Mouse (Mus musculus) ES-Bruce4 (cell line): ENCODE measurements around the gene Ddx23. TPM values are rescaled to one million over a fixed set of nuclear protein-coding genes. Genes with fewer than 3 reads are reported as not detected.

Experiments
- H3K27ac ChIP-seq: 2 replicates; pipeline ENCODE4 v1.5.1; 2012; ENCODE audit warnings: low read length, inconsistent platforms; ENCODE audit not compliant: insufficient read depth
- H3K27me3 ChIP-seq: 2 replicates; pipeline ENCODE4 v1.6.1; 2012; ENCODE audit warnings: mild to moderate bottlenecking, low read length, inconsistent platforms; ENCODE audit not compliant: control insufficient read depth, poor library complexity, insufficient read depth, severe bottlenecking
- H3K36me3 ChIP-seq: 2 replicates; pipeline ENCODE4 v1.6.1; 2012; ENCODE audit warnings: inconsistent platforms, mild to moderate bottlenecking, low read length, moderate library complexity; ENCODE audit not compliant: control insufficient read depth, poor library complexity, insufficient read depth, severe bottlenecking
- H3K4me1 ChIP-seq: one replicate; pipeline ENCODE4 v1.8.1; 2011; ENCODE audit warnings: low read length; ENCODE audit not compliant: control insufficient read depth, insufficient read depth
- H3K4me3 ChIP-seq: 2 replicates; pipeline ENCODE4 v1.5.1; 2011; ENCODE audit warnings: low read depth, mild to moderate bottlenecking, low read length
- H3K9ac ChIP-seq: 2 replicates; pipeline ENCODE4 v1.6.1; 2012; ENCODE audit warnings: low read depth, mild to moderate bottlenecking, inconsistent platforms; ENCODE audit not compliant: poor library complexity, severe bottlenecking
- H3K9me3 ChIP-seq: replicated peaks from 2 replicates; pipeline ENCODE4 v1.6.1; 2012; ENCODE audit warnings: mild to moderate bottlenecking, low read length, inconsistent platforms; ENCODE audit not compliant: control insufficient read depth, poor library complexity, insufficient read depth, severe bottlenecking
- CTCF ChIP-seq: IDR thresholded peaks from one replicate; pipeline ENCODE4 v1.8.1; 2011; ENCODE audit warnings: low read depth, low read length
- EP300 ChIP-seq: IDR thresholded peaks from 2 replicates; pipeline ENCODE4 v1.6.1; 2011; ENCODE audit warnings: low read depth, low read length; ENCODE audit not compliant: insufficient read depth
- POLR2A ChIP-seq: IDR thresholded peaks from one replicate; pipeline ENCODE4 v1.8.1; 2011; ENCODE audit warnings: low read length; ENCODE audit not compliant: insufficient read depth
- polyA plus RNA-seq: library from polyadenylated mRNA; stranded (reverse); fragments of >200 nt; gene quantifications from 2 replicates; pipeline ENCODE4 v1.2.4, GENCODE M21; 2011; ENCODE audit warnings: low read depth; ENCODE audit not compliant: missing spikeins, insufficient read depth, insufficient read length

Ddx23 gene
- polyA plus RNA-seq, 1 experiment, result 121 TPM

- Histone ChIP-seq H3K36me3 (no peaks in the 10 kb centered on the region), H3K4me1 (no peaks in the 10 kb centered on the region), H3K27ac (no peak overlapping the region), H3K4me3 (no peak overlapping the region), H3K27me3 (peaks cover 2% of the 10 kb centered on the region; the same call in 1 of the 2 replicates), H3K9me3 (no peaks in the 10 kb centered on the region), H3K9ac (0 out of 2 replicates have a peak overlapping the region, but pooled peaks have one; percentile 6)
- no peak for TF ChIP-seq POLR2A
- TF ChIP-seq EP300, result no peak
- TF ChIP-seq CTCF, result no peak
These were observed 13.8 kb upstream of the Ddx23 start for GRCm38 (mm10) chr15:98676471-98676870.

- H3K27me3 ChIP-seq, result peaks cover 2% of the 10 kb centered on the region; the same call in 1 of the 2 replicates
- H3K9ac ChIP-seq, result no peak overlapping the region
- H3K9me3 ChIP-seq, result no peaks in the 10 kb centered on the region
- TF ChIP-seq POLR2A (no peak), EP300 (no peak), CTCF (no peak)
- no peak overlapping the region for H3K4me3 ChIP-seq
- no peaks in the 10 kb centered on the region for H3K4me1 ChIP-seq
- H3K27ac ChIP-seq, result no peak overlapping the region
- H3K36me3 ChIP-seq, result no peaks in the 10 kb centered on the region
These were observed 13.0 kb upstream of the Ddx23 start for GRCm38 (mm10) chr15:98675634-98676250.

GRCm38 (mm10) chr15:98674994-98675545 lies 12.4 kb upstream of the Ddx23 start:
- no peak for TF ChIP-seq CTCF
- no peak for TF ChIP-seq POLR2A
- TF ChIP-seq EP300, result no peak
- Histone ChIP-seq H3K36me3 (no peaks in the 10 kb centered on the region), H3K9ac (no peak overlapping the region), H3K27me3 (peaks cover 2% of the 10 kb centered on the region; the same call in 1 of the 2 replicates), H3K27ac (no peak overlapping the region), H3K4me1 (no peaks in the 10 kb centered on the region), H3K4me3 (no peak overlapping the region), H3K9me3 (no peaks in the 10 kb centered on the region)

GRCm38 (mm10) chr15:98674284-98674993 lies 11.7 kb upstream of the Ddx23 start:
- no peak overlapping the region for H3K9ac ChIP-seq

GRCm38 (mm10) chr15:98673732-98674131 lies 11.0 kb upstream of the Ddx23 start:
- no peaks in the 10 kb centered on the region for H3K36me3 ChIP-seq
- no peaks in the 10 kb centered on the region for H3K4me1 ChIP-seq
- TF ChIP-seq POLR2A (no peak), CTCF (no peak), EP300 (no peak)
- no peak overlapping the region for H3K27ac ChIP-seq
- no peaks in the 10 kb centered on the region for H3K9me3 ChIP-seq
- no peak overlapping the region for H3K4me3 ChIP-seq
- H3K27me3 ChIP-seq, result peaks cover 2% of the 10 kb centered on the region; the same call in 1 of the 2 replicates
- H3K9ac ChIP-seq, result no peak overlapping the region

More at GRCm38 (mm10) chr15:98674284-98674993, 11.7 kb upstream of the Ddx23 start:
- no peaks in the 10 kb centered on the region for H3K9me3 ChIP-seq
- no peak overlapping the region for H3K27ac ChIP-seq
- H3K4me1 ChIP-seq, result no peaks in the 10 kb centered on the region
- H3K4me3 ChIP-seq, result no peak overlapping the region
- peaks cover 2% of the 10 kb centered on the region; the same call in 1 of the 2 replicates for H3K27me3 ChIP-seq
- TF ChIP-seq EP300, result no peak
- TF ChIP-seq POLR2A, result no peak
- no peak for TF ChIP-seq CTCF
- no peaks in the 10 kb centered on the region for H3K36me3 ChIP-seq

- H3K4me3 ChIP-seq, result no peak overlapping the region
- no peak for TF ChIP-seq CTCF
- TF ChIP-seq EP300, result no peak
- TF ChIP-seq POLR2A, result no peak
- H3K4me1 ChIP-seq, result no peaks in the 10 kb centered on the region
- H3K9ac ChIP-seq, result no peak overlapping the region
- peaks cover 2% of the 10 kb centered on the region; the same call in 1 of the 2 replicates for H3K27me3 ChIP-seq
- no peak overlapping the region for H3K27ac ChIP-seq
- no peaks in the 10 kb centered on the region for H3K9me3 ChIP-seq
- H3K36me3 ChIP-seq, result no peaks in the 10 kb centered on the region
These were observed 9.9 kb upstream of the Ddx23 start for GRCm38 (mm10) chr15:98672592-98672991.
